Mouse (Mus musculus) embryonic facial prominence, embryonic 14.5 days (tissue): Measurements from ENCODE around the gene Lrrc8a. TPM values are rescaled to one million over a fixed set of nuclear protein-coding genes. Genes with fewer than 3 reads are reported as not detected.

Source experiments
- ATAC-seq: fragments of 200-750 bp; cut with Nextera tagmentation; 2 replicates; pipeline ENCODE4 v1.8.0; 2017; ENCODE audit warnings: low read depth, moderate number of reproducible peaks, moderate TSS enrichment
- DNase-seq: peaks from one replicate; pipeline ENCODE4 v3.0.0-alpha.2; 2015; ENCODE audit warnings: low spot score
- H3K27ac ChIP-seq: fragments of 300-500 bp; sonication (generic); replicated peaks from 2 replicates; pipeline ENCODE4 v1.5.1; 2014; ENCODE audit warnings: low read depth, mild to moderate bottlenecking, low read length, moderate library complexity
- H3K27me3 ChIP-seq: fragments of 300-500 bp; sonication (generic); replicated peaks from 2 replicates; pipeline ENCODE4 v1.6.1; 2014; ENCODE audit warnings: low read length; ENCODE audit not compliant: control insufficient read depth, insufficient read depth
- H3K36me3 ChIP-seq: fragments of 300-500 bp; sonication (generic); 2 replicates; pipeline ENCODE4 v1.6.1; 2014; ENCODE audit warnings: low read length, mixed read lengths; ENCODE audit not compliant: control insufficient read depth, insufficient read depth
- H3K4me1 ChIP-seq: fragments of 300-500 bp; sonication (generic); 2 replicates; pipeline ENCODE4 v1.6.1; 2014; ENCODE audit warnings: antibody characterized with exemption, low read length; ENCODE audit not compliant: control insufficient read depth, insufficient read depth
- H3K4me2 ChIP-seq: fragments of 300-500 bp; sonication (generic); 2 replicates; pipeline ENCODE4 v1.6.1; 2014; ENCODE audit warnings: low read depth, mild to moderate bottlenecking, low read length, moderate library complexity, mixed read lengths
- H3K4me3 ChIP-seq: fragments of 300-500 bp; sonication (generic); 2 replicates; pipeline ENCODE4 v1.5.1; 2014; ENCODE audit warnings: low read depth, mild to moderate bottlenecking, low read length
- H3K9ac ChIP-seq: fragments of 300-500 bp; sonication (generic); 2 replicates; pipeline ENCODE4 v1.6.1; 2014; ENCODE audit warnings: low read depth, mild to moderate bottlenecking, low read length, moderate library complexity, mixed read lengths
- H3K9me3 ChIP-seq: fragments of 300-500 bp; sonication (generic); 2 replicates; pipeline ENCODE4 v1.6.1; 2016; ENCODE audit warnings: low read length; ENCODE audit not compliant: control insufficient read depth
- WGBS: fragments of 180-500 bp; shearing (Covaris S2); extraction: QIAGEN DNeasy Blood & Tissue Kit; methylation state at CpG from one replicate; pipeline ENCODE4 v1.1.7; 2014; 5-methylcytosine and 5-hydroxymethylcytosine counted together
- polyA plus RNA-seq: library from polyadenylated mRNA; unstranded; fragments of >200 nt; fragmentation: Nextera tagmentation; extraction: Ambion mirVana; gene quantifications from 2 replicates; pipeline ENCODE4 v1.2.1, GENCODE M21; 2014

The Lrrc8a gene
- polyA plus RNA-seq, 1 experiment from 2014 or later = 39.2 TPM

DNA sequence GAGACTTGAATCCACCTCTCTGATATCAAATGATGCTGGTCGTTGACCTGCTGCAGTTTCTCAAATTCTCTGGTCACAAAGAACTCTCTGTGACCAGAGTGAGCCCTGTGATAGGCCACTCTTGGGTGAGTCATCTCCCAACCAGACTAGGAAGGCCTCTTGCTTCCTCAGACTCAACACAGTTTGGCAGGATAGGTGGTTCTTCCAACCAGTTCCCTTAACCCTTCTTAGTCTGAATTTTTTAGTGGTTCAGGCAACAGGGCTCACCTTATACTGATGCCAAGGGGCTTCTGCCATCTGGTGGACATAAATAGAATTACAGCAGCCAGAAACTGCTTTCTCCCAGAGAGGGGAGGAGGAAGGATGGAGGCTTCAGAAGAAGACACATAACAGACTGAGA lies 32.6 kb downstream of the Lrrc8a start:
- H3K27me3 ChIP-seq = no peaks in the 10 kb centered on the region
- ATAC-seq (peak; percentile 88), DNase-seq (peak; percentile 89)
- 15% methylated on average over 1 of the region's 1 CpGs for WGBS
- H3K4me1 ChIP-seq = peaks cover 19% of the 10 kb centered on the region
- no peak overlapping the region for H3K9ac ChIP-seq
- H3K27ac ChIP-seq = peak overlapping the region; percentile 22; the same call in 1 of the 2 replicates
- no peak overlapping the region for H3K4me3 ChIP-seq
- no peak overlapping the region for H3K4me2 ChIP-seq
- no peaks in the 10 kb centered on the region for H3K36me3 ChIP-seq
- no peaks in the 10 kb centered on the region for H3K9me3 ChIP-seq

DNA sequence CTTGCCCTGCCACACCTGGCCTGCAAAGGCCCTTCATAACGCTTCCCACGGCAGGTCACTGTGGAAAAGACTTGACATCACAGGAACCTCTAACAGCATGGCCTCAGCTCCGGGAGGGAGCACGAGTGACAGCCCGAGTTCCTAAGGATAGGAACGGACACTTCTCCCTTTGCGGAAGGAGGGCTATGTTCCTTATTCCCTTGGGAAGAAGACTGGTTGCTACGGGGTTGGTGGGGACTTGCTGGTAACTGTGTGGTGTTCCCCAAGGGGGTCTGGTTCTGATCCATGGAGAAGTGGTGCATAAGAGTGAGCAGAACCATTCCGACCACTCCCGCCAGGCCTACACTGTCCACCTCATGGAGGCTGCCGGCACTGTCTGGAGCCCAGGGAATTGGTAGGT lies 43.2 kb downstream of the Lrrc8a start, which contains the start of gene Gm28038:
Gene Gm28038 (plus strand): TSS at position 301 of the 400 bp plus-strand sequence.
- Histone ChIP-seq H3K27ac (no peak within 1 kb of the TSS), H3K9ac (no peak within 1 kb of the TSS), H3K36me3 (no peaks in the 10 kb centered on the region), H3K4me2 (no peak within 1 kb of the TSS), H3K4me3 (no peak within 1 kb of the TSS), H3K4me1 (peaks cover 7% of the 10 kb centered on the region), H3K9me3 (no peaks in the 10 kb centered on the region), H3K27me3 (no peaks in the 10 kb centered on the region)
- 87% methylated on average over 11 of the region's 11 CpGs for WGBS
- DNase-seq = no peak
- no peak for ATAC-seq

DNA sequence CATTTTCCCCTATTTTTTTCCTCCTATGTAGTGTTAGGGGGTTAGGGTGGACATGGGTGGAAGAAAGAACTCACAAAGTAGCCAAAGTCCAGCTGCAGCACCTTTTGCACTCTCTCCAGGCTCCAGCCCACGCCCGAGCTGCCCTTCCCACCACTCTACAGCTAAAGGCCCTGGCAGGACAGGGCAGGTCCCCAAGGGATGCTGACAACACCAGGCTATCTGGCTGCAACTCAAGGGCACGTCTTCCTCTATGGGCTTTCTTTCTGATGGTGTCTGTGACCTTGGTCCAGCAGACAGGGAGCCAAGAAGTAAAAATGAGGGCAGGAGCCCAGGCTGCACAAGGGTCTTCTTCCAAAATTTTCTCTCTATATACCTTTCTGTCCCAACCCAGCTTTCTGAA lies 44.1 kb downstream of the Lrrc8a start:
- Histone ChIP-seq H3K9me3 (no peaks in the 10 kb centered on the region), H3K4me2 (no peak overlapping the region), H3K4me3 (no peak overlapping the region), H3K4me1 (peaks cover 7% of the 10 kb centered on the region), H3K27me3 (no peaks in the 10 kb centered on the region), H3K27ac (no peak overlapping the region), H3K36me3 (no peaks in the 10 kb centered on the region), H3K9ac (no peak overlapping the region)
- ATAC-seq (no peak), DNase-seq (no peak)
- 77% methylated on average over 3 of the region's 3 CpGs for WGBS

GRCm38 (mm10) chr2:30283193-30283592 lies 45.7 kb downstream of the Lrrc8a start:
- no peaks in the 10 kb centered on the region for H3K9me3 ChIP-seq
- 95% methylated on average over 2 of the region's 2 CpGs for WGBS
- peaks cover 15% of the 10 kb centered on the region for H3K4me1 ChIP-seq
- H3K4me2 ChIP-seq = no peak overlapping the region
- DNase-seq (no peak), ATAC-seq (no peak)
- H3K27me3 ChIP-seq = no peaks in the 10 kb centered on the region
- H3K4me3 ChIP-seq = no peak overlapping the region
- no peaks in the 10 kb centered on the region for H3K36me3 ChIP-seq
- H3K9ac ChIP-seq = no peak overlapping the region
- no peak overlapping the region for H3K27ac ChIP-seq

DNA sequence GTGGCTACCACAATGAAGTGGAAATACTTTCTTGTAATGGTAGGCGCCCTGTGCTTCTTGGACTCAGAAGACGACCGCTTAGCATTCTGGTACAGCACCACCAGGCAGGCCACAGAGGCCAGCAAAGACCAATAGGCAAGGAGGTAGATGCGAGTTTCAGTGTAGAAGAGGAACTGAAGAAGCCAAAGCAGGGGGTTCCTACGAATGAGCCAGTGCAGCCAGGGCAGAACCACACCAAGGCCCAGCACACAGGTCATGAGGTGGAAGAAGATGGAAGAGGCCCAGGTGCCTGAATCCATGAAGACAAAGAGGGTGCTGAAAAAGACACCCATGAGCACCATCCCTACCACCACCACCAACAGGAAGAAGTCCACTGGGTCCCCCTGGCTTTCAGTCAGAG lies 47.5 kb downstream of the Lrrc8a start:
- H3K4me1 ChIP-seq = peaks cover 15% of the 10 kb centered on the region
- peak overlapping the region; percentile 93 for H3K4me2 ChIP-seq
- H3K9me3 ChIP-seq = no peaks in the 10 kb centered on the region
- H3K27ac ChIP-seq = no peak overlapping the region
- H3K27me3 ChIP-seq = no peaks in the 10 kb centered on the region
- H3K4me3 ChIP-seq = peak overlapping the region; percentile 95
- ATAC-seq = no peak
- 0 out of 2 replicates have a peak, but pooled peaks cover 3% of the 10 kb centered on the region for H3K36me3 ChIP-seq
- H3K9ac ChIP-seq = peak overlapping the region; percentile 95
- no peak for DNase-seq
- WGBS = 91% methylated on average over 5 of the region's 5 CpGs

DNA sequence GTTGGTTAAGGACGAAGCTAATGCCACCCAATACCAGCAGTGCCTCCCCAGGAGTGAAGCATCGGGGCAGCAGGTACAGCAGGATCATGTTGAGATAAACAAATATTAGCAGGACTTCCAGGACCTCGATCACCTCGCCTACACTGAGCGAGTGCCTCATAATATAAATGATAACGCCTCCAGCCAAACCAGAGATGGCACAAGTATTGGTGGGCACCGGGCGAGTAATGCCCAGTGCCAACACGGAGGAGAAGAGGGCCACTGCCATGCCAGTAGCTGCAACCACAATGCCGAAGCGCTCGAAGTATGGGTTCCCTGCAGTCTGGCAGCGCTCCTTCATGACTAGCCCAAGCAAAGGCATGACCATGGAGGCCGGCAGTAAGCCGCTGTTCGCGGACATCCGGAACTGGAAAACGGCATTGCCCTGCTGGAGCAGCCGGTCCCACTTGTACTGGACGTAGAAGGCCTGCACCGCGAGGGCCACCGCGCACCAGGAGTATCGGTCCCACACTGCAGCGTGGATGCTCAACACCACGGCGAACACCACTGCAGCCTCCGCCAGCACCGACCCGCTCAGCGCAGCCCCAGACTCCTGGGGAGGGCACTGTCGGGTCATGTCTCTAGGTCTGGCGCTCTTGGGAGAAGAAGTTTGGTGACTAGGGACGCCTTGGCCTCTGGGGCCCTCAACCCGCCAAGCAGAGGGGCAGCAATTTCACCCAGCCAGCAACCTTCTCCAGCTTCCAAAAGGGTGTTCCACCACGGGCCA lies 48.1 kb downstream of the Lrrc8a start:
- no peak for DNase-seq
- Histone ChIP-seq H3K4me3 (peak overlapping the region; percentile 95), H3K27me3 (no peaks in the 10 kb centered on the region), H3K36me3 (0 out of 2 replicates have a peak, but pooled peaks cover 3% of the 10 kb centered on the region), H3K9ac (peak overlapping the region; percentile 95), H3K27ac (peak overlapping the region; percentile 28; the same call in 1 of the 2 replicates), H3K9me3 (no peaks in the 10 kb centered on the region), H3K4me2 (peak overlapping the region; percentile 93), H3K4me1 (peaks cover 15% of the 10 kb centered on the region)
- WGBS = 15% methylated on average over 36 of the region's 38 CpGs
- ATAC-seq = peak; percentile 54

DNA sequence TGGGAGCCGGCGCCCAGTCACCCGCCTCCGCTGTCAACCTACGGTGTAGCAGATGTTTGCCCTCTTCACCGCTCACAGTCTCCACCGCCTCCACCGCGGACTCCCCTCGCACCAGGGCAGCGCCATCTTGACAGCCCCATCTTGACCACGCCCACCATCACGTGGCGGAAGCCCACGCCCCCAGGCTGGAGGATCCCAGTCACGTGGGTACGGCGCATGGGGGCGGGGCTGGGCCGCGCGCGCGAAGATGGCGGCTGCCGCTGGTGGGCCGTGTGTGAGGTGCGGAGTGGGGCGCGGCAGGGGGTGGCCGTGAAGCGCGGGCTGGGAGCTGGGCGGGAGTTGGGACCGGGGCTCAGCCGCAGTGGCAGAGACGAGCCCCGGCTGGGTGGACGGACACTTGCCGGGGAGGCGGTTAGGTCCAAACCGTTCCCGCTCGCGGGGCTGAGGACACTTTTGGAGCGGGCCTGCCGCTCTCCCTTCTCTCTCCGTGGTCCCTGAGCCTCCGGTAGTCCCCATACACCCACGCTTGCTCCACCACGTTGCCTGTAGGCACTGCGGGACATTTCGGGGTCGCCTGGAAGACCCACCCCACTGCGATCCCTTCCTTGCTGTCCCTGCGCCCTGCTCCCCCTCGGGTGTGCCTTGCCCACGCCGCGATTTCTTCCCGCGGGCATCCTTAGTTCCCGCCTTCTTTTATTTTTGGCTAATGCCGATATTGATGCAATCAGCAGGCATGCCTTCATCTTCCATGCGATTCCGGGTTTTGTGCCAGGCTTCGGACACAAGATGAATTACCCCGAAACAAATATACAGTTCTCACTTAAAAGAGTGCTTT lies 48.9 kb downstream of the Lrrc8a start, which contains the start of the genes Dolk and Nup188:
Gene Dolk (minus strand): TSS at position 143 of the 835 bp plus-strand sequence.
Gene Nup188 (plus strand): TSS at position 206 of the 835 bp plus-strand sequence.
- peak within 1 kb of the TSS; percentile 93 for H3K4me2 ChIP-seq
- under 1% methylated on average over 32 of the region's 68 CpGs for WGBS
- peak within 1 kb of the TSS; percentile 95 for H3K4me3 ChIP-seq
- DNase-seq (peak; percentile 97), ATAC-seq (peak; percentile 94)
- peaks cover 15% of the 10 kb centered on the region for H3K4me1 ChIP-seq
- H3K27me3 ChIP-seq = no peaks in the 10 kb centered on the region
- H3K9me3 ChIP-seq = no peaks in the 10 kb centered on the region
- H3K27ac ChIP-seq = peak within 1 kb of the TSS; percentile 70
- H3K36me3 ChIP-seq = 0 out of 2 replicates have a peak, but pooled peaks cover 3% of the 10 kb centered on the region
- peak within 1 kb of the TSS; percentile 95 for H3K9ac ChIP-seq

DNA sequence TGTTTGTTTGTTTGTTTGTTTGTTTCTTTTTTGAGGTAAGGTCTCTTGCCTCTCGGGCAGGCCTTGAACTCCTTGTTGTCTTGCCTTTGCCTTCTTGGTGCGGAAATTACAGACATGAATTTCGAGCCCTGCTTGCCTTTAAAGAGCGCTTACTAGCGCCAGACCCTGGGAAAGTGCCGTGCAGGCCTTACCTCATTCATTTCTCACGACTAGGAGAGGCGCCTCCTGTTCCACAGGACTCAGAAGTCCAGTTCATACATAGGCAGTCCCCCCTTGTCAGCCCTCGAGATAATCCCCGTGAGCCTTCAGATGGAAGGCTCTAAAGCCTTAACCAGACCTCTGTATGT lies 49.5 kb downstream of the Lrrc8a start:
- WGBS = 0% methylated on average over 10 of the region's 10 CpGs
- Histone ChIP-seq H3K27ac (peak overlapping the region; percentile 70), H3K4me3 (peak overlapping the region; percentile 95), H3K27me3 (no peaks in the 10 kb centered on the region), H3K4me1 (peaks cover 15% of the 10 kb centered on the region), H3K4me2 (peak overlapping the region; percentile 93), H3K36me3 (0 out of 2 replicates have a peak, but pooled peaks cover 5% of the 10 kb centered on the region), H3K9me3 (no peaks in the 10 kb centered on the region), H3K9ac (peak overlapping the region; percentile 95)
- ATAC-seq (peak; percentile 21; the same call in 1 of the 2 replicates), DNase-seq (peak; percentile 71)
